Mouse (Mus musculus) liver, adult 2 months (tissue): ENCODE data around the gene Lefty2.
"Not testable (repeated sequence)": the region's sequence is repeated elsewhere in the genome, so short reads cannot be mapped to it uniquely, and the experiment has no call there.

Experiments
- CTCF ChIP-seq: fragments of 200-500 bp; IDR thresholded peaks from 2 replicates; pipeline ENCODE4 v1.5.1; 2011; ENCODE audit warnings: low read depth, low read length, control low read depth
- POLR2A ChIP-seq: fragments of 200-500 bp; IDR thresholded peaks from 2 replicates; pipeline ENCODE4 v1.6.1; 2011; ENCODE audit warnings: low read length, control low read depth; ENCODE audit not compliant: insufficient read depth; ENCODE audit errors: extremely low read depth

GRCm38 (mm10) chr1:180894088-180894987, 1.4 kb downstream of the Lefty2 start:
- not testable (repeated sequence) for TF ChIP-seq CTCF, POLR2A
